Mouse (Mus musculus) embryonic fibroblast, embryonic 13.5 days (primary cell): ENCODE data around the gene Pex5. TPM values are rescaled to one million over a fixed set of nuclear protein-coding genes. Genes with fewer than 3 reads are reported as not detected.

Source experiments
- H3K27ac ChIP-seq: 2 replicates; pipeline ENCODE4 v1.5.1; 2012; ENCODE audit warnings: low read length, control low read depth, inconsistent platforms; ENCODE audit not compliant: insufficient read depth
- H3K4me1 ChIP-seq: 2 replicates; pipeline ENCODE4 v1.6.1; 2011; ENCODE audit warnings: low read length; ENCODE audit not compliant: control insufficient read depth, insufficient read depth
- H3K4me3 ChIP-seq: 2 replicates; pipeline ENCODE4 v1.5.1; 2011; ENCODE audit warnings: mild to moderate bottlenecking, control low read depth, low read length; ENCODE audit not compliant: insufficient read depth
- CTCF ChIP-seq: IDR thresholded peaks from 2 replicates; pipeline ENCODE4 v1.5.1; 2011; ENCODE audit warnings: mild to moderate bottlenecking, control low read depth, low read length, moderate library complexity, borderline replicate concordance; ENCODE audit not compliant: insufficient read depth
- POLR2A ChIP-seq: IDR thresholded peaks from 2 replicates; pipeline ENCODE4 v1.6.1; 2011; ENCODE audit warnings: low read depth, mild to moderate bottlenecking, control low read depth, low read length, moderate library complexity
- polyA plus RNA-seq: library from polyadenylated mRNA; stranded (reverse); fragments of >200 nt; gene quantifications from 2 replicates; pipeline ENCODE4 v1.2.4, GENCODE M21; 2011; ENCODE audit warnings: low read depth; ENCODE audit not compliant: missing spikeins, insufficient read length

Gene Pex5
- polyA plus RNA-seq, 1 experiment, result 36.1 TPM

- no peaks in the 10 kb centered on the region for H3K4me1 ChIP-seq
- TF ChIP-seq POLR2A (no peak), CTCF (no peak)
- no peak overlapping the region for H3K4me3 ChIP-seq
- no peak overlapping the region for H3K27ac ChIP-seq
Observed at GRCm38 (mm10) chr6:124448186-124448852, 33.5 kb upstream of the Pex5 start.

DNA sequence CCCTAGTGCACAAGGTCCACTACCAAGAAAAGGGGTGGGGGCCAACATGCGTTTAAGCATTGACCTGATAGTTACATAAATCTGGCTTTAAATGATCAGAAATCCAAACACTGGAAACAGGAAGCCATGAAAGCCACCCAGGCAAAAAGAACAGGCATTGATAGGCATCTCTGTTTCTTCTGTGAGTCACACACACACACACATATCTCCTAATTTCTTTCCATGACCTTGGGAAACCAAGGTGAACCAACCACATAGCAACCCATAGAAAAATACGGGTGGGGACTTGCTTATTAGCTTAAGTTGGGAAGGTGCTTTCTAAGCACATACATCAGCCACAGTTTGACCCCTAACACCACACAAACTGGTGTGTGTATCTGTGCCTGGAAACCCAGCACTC, 32.5 kb upstream of the Pex5 start:
- H3K4me1 ChIP-seq, result no peaks in the 10 kb centered on the region
- H3K27ac ChIP-seq, result no peak overlapping the region
- H3K4me3 ChIP-seq, result no peak overlapping the region
- no peak for TF ChIP-seq CTCF
- TF ChIP-seq POLR2A, result no peak

- no peak overlapping the region for H3K4me3 ChIP-seq
- H3K27ac ChIP-seq, result no peak overlapping the region
- TF ChIP-seq POLR2A (no peak), CTCF (no peak)
- no peaks in the 10 kb centered on the region for H3K4me1 ChIP-seq
Observed at GRCm38 (mm10) chr6:124446459-124446858, 31.6 kb upstream of the Pex5 start.

GRCm38 (mm10) chr6:124446024-124446423, 31.2 kb upstream of the Pex5 start:
- H3K27ac ChIP-seq, result no peak overlapping the region
- TF ChIP-seq CTCF, result no peak
- no peaks in the 10 kb centered on the region for H3K4me1 ChIP-seq
- no peak overlapping the region for H3K4me3 ChIP-seq

DNA sequence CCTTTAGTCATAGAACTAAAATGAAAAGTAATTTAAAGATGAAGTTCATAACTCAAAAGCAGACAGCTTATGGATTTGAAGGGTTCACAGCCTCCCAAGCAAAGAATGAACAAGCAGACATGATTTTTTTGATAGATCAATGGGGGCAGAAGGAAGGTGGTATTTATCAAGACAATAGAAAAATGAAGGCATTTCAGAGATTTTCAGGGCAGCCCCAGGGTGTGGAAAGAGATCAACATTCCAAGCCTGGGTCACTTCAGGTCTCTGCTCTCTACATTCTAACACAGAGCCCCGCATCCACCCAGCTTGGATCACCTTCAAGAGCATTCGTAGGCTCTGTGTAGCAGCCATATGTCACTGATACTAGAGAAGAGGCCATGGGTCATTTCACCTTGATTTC, 28.5 kb upstream of the Pex5 start:
- TF ChIP-seq CTCF (no peak), POLR2A (no peak)

DNA sequence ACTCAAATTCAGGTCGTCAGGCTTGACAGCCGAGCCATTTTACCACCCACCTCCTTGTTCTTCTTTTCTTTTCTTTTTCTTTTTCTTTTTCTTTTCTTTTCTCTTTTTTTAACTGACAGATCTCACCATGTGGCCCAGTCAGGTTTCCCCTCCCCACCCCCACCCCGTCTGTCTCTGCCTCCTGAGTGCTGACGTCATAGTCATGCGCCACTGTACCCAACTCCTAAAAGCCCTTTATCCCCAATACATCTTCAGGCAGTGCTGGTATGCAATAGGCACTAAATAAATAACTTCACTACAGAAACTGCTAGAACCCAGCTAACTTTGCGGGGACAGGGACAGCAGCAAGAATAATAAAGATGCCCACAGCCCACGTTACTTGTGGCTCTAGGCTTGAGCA, 21.4 kb upstream of the Pex5 start:
- no peak overlapping the region for H3K4me3 ChIP-seq
- H3K4me1 ChIP-seq, result no peaks in the 10 kb centered on the region
- H3K27ac ChIP-seq, result no peak overlapping the region
- TF ChIP-seq CTCF (no peak), POLR2A (no peak)

More for the DNA sequence above, 28.5 kb upstream of the Pex5 start:
- Histone ChIP-seq H3K4me1 (no peaks in the 10 kb centered on the region), H3K27ac (no peak overlapping the region), H3K4me3 (no peak overlapping the region)

GRCm38 (mm10) chr6:124435173-124435572, 20.3 kb upstream of the Pex5 start:
- TF ChIP-seq POLR2A, result no peak
- TF ChIP-seq CTCF, result no peak
- Histone ChIP-seq H3K4me3 (no peak overlapping the region), H3K27ac (no peak overlapping the region)

GRCm38 (mm10) chr6:124433688-124434324, 18.9 kb upstream of the Pex5 start:
- no peak overlapping the region for H3K27ac ChIP-seq
- no peak for TF ChIP-seq CTCF
- TF ChIP-seq POLR2A, result no peak

More at GRCm38 (mm10) chr6:124435173-124435572, 20.3 kb upstream of the Pex5 start:
- H3K4me1 ChIP-seq, result no peaks in the 10 kb centered on the region

GRCm38 (mm10) chr6:124430784-124431495, 16.1 kb upstream of the Pex5 start:
- no peaks in the 10 kb centered on the region for H3K4me1 ChIP-seq
- no peak overlapping the region for H3K27ac ChIP-seq
- H3K4me3 ChIP-seq, result no peak overlapping the region
- TF ChIP-seq POLR2A (no peak), CTCF (no peak)

More at GRCm38 (mm10) chr6:124433688-124434324, 18.9 kb upstream of the Pex5 start:
- Histone ChIP-seq H3K4me1 (no peaks in the 10 kb centered on the region), H3K4me3 (no peak overlapping the region)

GRCm38 (mm10) chr6:124430379-124430778, 15.5 kb upstream of the Pex5 start:
- TF ChIP-seq POLR2A (no peak), CTCF (no peak)
- no peaks in the 10 kb centered on the region for H3K4me1 ChIP-seq
- H3K4me3 ChIP-seq, result no peak overlapping the region
- H3K27ac ChIP-seq, result no peak overlapping the region
